Mouse (Mus musculus) G1E (cell line): ENCODE data around the gene Srsf3.

ENCODE experiments used
- CTCF ChIP-seq: IDR thresholded peaks from 2 replicates; pipeline ENCODE4 v1.5.1; 2012; ENCODE audit warnings: low read depth, low read length, inconsistent platforms, mixed read lengths
- TAL1 ChIP-seq: conservative IDR thresholded peaks from 2 replicates; pipeline ENCODE4 v1.6.1; 2012; ENCODE audit warnings: low read depth, low read length, inconsistent platforms, mixed read lengths

DNA sequence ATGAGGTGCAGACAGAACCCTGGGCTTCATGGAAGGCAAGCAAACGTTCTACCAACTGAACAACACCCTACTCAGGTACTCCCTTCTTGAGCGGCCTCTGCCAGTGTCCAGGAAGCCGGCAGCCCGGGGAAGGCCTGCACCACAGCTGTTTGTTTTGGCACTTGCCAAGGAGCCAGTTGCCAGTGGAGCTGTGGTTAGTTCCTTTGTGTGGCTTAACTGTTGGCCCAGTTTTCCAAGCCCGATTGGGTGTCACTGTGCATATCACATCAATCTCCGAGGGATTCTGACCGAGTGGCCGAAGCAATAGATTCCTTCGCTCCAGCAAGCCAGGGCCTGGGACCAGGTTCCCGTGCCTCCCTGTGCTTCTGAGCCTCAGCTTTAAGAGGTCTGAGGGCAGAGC, 25.5 kb downstream of the Srsf3 start:
- no peak for TF ChIP-seq CTCF
- TF ChIP-seq TAL1 = no peak
